Mouse (Mus musculus): ENCODE results near the gene Sertad3.

Sertad3 gene

DNA sequence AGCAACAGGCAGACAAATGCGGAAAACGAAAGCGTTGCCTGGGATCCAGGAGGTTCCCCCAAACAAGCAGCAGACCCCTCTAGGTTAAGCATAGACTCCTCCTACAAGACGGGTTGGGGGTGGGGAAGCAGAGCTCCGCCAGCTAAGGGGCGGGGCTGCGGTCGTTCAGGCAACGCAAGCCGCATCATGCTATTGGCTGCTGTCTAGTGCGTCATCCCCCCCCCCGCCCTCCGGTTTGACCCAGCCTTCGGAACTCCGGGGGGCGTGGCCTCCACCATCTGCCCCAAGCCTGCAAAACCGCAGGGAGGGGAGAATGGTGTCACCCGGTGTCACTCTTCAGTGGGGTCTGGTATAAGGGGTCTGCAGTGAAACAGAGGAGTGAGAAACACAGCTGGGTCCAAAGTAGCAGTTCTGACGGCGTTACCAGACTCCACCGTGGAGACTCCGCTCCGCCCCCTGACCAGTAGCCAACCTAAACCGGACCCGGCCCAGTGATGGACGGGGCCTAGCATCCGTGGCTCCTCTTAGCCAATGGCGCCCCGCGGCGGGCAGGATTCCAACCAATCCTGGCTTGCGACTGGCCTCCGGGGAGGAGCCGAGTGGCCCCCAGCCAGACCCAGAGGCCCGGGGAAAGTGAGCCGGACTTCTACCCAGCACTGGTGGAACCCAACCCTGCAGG is at the start of gene Sertad3:
TSS of gene Sertad3 (plus strand) at position 613 of the 679 bp plus-strand sequence.
- DNase-seq (ENCODE audit: inconsistent age in 2 of 2, low spot score in 1 of 2) = peak; percentile 100

DNA sequence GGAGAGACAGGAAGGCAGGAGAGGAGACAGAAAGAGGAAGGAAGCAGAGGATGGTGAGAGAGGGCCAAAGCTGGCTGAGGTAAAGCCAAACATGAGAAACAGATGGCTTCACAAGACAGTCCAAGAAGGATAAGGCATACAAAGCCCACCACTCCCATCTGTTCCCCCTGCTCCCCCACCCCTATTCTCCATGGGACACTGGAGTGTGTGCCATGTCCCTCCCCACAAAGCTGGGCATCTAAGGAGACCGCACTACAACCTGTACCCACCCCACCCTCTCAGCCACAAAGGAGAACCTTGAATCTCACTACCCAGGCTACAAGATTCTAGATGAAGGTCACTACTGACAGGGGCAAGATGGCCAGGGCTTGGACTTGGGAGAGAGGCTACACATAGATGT is 46.2 kb upstream of the Sertad3 start:
- DNase-seq (ENCODE audit: inconsistent age in 2 of 2, low spot score in 1 of 2) = no peak

DNA sequence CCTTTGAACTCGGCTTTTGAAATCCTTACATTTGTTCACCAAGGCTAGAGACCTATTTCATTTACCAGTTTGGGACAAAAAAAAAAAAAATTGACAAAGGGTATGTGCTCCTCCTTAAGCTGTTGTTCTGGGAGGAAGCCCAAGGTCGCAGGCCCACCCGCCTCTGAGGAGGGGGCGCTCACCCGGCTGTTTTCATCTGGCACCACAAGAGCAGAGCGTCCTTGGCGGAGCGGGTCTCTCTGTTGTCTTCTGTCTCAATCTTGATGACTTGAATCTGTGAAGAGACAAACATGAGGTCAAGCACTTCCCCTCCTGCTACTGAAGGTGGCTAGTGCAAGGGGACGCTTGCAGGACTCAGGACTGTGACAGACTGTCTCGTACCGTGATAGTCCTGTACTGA is 45.6 kb upstream of the Sertad3 start:
- no peak for DNase-seq (ENCODE audit: inconsistent age in 2 of 2, low spot score in 1 of 2)

DNA sequence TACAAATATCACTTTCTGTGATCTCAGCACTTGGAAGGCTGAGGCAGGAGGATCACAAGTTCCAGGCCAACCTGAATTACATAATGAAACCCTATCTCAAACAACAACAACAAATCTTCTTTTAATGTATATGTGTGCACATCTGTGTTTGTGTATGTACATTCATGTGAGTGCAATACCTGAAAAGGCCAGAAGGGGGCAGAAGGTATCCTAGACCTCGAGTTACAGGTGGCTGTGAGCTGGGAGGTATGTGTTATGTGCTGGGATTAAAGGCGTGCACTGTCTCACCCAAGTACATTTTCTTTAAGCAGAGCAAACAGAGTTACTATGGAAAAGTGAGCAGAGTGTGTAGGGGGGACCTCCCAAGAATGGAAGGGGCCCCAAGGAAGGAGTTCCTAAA is 44.4 kb upstream of the Sertad3 start:
- no peak for DNase-seq (ENCODE audit: inconsistent age in 2 of 2, low spot score in 1 of 2)

DNA sequence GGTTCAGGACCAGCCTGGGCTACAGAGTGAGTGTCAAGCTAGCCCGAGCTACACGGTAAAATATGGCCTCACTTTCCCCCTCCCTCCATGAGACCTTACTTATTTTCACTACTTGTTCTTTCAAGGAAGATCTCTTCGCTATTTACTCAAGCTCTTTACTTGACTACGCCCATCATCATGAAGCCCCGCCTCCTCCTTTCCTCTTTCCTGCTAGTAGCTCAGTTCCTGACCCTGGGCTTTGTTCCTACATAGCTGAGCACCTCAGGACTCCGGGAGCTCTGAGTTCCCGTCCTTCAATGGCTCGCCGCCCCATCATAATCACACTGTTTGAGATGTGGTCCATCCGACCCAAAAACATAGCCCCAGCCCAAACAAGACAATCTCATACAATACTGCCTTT is 40.2 kb upstream of the Sertad3 start:
- no peak for DNase-seq (ENCODE audit: inconsistent age in 2 of 2, low spot score in 1 of 2)

DNA sequence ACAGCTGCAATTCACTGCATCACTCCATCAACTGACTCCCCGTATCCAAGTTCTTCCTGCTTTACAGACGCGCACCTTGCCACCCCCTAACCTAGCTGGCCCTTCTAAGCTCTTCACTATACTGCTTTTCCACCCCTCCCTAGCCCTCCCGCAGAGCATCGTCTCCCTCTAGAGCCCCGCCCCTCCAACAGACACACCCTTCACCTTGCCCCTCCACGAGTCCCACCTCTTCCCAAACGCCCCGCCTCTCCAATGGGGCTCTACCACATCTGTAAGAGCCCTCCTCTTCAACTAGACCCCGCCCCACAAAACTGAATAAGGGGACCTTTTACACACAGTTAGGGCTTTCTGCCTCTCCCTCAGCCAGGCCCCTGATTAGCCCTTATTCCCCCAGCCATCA is 39.8 kb upstream of the Sertad3 start:
- DNase-seq (ENCODE audit: inconsistent age in 2 of 2, low spot score in 1 of 2) = no peak

DNA sequence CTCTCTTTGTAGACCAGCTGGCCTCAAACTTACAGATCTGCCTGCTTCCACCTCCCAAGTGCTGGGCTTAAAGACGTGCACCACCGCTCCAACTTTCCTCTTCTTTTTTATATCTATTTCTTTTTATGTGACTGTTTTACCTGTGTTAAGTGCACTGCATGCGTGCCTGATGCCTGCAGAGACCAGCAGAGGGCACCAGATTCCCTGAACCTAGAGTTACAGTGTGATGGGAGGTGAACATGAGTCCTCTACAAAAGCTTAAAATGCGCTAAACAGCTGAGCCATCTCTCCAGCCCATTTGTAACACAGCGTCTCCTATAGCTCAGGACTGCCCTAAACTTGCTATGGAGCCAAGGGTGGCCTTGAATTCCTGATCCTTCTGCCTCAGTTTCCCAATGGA is 36.0 kb upstream of the Sertad3 start:
- DNase-seq (ENCODE audit: inconsistent age in 2 of 2, low spot score in 1 of 2) = peak; percentile 27 to 67

DNA sequence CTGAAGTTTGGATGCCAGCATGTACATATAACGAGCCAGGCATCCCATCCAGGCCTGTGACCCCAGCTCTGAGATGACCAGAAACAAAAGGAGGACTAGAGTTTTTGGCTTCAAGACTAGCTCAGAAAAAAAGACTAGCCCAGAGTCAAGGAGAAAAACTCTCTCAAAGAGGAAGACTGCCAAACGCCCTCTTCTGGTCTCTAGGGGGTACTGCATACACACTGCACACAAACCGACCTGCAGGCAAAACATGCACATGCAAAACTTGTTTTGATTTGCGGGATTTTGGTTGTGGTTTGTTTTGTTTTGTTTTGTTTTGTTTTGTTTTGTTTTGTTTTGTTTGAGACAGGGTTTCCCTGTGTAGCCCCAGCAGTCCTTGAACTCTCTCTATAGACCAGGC is 33.6 kb upstream of the Sertad3 start:
- DNase-seq (ENCODE audit: inconsistent age in 2 of 2, low spot score in 1 of 2) = no peak

DNA sequence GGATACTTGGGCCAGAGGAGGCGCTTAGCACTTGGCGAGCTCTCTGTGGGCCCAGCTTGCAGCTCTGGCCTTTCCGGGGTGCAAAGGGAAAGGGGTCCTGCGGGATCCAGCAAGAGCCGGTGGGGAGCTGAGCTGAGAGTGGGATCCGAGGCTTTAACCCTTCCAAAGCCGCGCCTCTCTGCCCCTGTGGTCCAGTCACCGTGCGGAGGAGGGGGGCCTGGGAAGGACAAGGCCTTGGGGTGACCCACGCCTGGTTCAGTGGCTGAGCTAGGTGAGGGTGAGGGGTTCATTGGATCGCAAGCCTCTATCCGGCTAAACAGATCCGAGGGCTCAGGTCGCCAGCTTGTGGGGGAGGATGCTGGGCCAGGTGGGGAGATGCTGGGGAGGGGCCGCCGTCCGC is 27.5 kb upstream of the Sertad3 start:
- DNase-seq (ENCODE audit: inconsistent age in 2 of 2, low spot score in 1 of 2) = peak; percentile 41 to 43

DNA sequence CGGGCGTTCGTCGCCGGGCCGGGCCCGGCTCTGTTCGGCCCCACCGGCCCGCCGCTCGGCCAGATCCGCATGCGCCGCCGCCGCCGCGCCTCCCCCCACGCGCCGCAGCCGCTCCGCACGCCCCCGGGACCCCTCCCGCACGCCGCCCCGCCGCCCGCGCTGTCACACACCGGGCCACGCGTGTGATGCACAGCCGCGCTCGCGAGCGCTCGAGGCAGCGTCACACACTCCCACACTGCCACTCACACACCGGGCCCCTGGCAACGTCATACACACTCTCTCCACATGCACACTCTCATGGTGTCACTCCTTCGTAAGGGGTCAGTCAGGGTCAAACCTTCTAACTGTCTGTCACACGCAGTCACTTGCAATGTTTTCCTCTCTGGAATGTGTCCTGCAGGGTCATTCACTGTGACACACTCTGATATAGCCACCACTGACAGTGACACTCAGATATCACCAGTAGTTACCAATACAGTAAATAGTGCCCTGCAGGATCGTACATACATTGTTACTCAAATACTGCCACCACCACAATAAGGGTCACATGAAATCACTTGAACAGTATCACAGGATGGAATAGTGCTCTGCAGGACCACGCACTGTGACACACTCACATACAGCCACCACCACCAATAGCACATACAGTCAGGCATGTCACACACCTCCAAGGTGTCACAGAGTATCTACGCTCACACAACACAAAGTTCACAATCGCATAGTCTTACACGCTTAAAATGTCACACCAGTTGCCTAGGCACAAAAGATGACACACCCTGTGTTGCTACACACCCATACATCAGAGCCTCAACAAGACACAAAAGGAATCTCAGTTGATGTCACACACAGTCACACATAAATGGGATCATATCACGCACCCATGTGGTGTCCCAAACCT is 26.8 kb upstream of the Sertad3 start:
- peak; percentile 55 to 73 for DNase-seq (ENCODE audit: inconsistent age in 2 of 2, low spot score in 1 of 2)

DNA sequence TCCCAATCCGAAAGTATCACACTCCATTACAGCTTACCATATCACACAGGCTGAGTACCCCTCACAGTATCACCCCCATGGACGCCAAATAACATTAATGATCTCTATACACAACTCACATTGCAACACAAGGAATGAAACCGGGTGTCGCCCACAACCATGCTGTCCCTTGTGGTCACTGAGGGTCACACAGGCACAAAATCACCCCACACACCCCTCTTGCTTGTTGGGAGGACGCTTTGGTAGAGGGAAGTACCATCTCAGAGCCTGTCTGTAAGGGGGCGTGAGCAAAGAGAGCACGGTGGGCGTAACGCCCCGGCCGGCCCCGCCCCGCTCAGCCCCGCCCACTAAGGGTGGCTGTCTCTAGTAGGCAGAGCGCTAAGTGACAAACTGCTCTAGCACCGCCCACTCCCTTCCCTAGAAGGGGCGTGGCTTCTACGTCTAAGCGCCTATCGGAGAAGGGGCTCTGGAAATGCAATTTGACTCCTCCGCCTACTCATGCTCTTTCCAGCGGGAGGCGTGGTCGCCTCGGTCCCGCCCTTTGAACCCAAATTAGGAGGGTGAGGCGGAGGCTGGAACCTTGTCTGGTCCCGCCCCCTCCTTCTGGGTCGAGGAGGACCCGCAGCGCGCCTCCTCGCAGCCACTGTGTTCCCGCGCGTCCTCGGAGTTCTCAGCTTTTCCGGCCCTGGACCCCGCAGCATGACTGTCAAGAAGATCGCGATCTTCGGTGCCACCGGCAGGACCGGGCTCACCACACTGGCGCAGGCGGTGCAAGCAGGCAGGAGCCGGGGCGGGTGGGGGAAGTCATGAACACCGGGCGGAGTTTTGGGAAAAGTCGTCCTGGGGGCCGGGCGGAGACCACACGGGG is 25.9 kb upstream of the Sertad3 start, which contains the start of the genes Sptbn4 and Blvrb:
TSS of gene Sptbn4 (minus strand) at position 268 of the 868 bp plus-strand sequence.
TSS of gene Blvrb (plus strand) at position 560 of the 868 bp plus-strand sequence.
- DNase-seq (ENCODE audit: inconsistent age in 2 of 2, low spot score in 1 of 2) = peak; percentile 100

DNA sequence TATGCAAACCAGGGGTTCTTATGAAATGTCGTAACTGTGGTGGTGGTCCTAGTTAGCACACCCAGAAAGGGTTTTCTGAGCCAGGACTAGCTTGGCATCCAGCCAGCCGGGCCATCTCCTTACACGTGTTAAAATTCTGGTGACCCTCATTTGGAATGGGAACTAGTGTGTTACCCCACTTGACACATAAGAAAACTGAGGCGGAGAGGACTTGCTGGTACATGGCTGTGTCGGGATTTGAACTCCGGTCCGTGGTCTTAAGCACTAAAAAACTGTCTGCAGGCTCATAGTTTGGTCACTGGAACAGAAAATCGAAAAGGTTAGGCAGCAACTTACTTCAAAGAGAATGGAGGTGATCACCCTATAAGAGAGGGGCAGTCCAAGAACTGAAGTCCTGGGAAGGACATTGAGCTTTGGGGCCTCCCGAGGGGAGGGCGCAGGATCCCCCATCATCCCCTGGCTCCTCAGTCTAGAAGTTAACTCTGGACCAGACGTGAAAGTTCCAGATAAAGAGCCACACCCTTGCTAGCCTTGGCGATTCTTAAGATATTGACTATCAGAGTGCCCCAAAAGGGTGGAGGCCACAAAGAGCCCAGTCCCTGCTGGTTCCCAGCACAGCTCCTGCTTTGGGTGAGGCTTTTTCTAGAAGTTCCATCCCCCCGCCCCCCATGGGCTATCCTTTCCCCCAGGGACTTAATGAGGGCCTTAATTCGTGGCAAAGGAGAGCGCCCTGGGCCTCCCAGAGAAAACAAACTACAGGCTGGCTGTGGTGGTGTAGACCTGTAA is 25.0 kb upstream of the Sertad3 start:
- peak in 1 of 2 experiments; percentile 62 for DNase-seq (ENCODE audit: inconsistent age in 2 of 2, low spot score in 1 of 2)

DNA sequence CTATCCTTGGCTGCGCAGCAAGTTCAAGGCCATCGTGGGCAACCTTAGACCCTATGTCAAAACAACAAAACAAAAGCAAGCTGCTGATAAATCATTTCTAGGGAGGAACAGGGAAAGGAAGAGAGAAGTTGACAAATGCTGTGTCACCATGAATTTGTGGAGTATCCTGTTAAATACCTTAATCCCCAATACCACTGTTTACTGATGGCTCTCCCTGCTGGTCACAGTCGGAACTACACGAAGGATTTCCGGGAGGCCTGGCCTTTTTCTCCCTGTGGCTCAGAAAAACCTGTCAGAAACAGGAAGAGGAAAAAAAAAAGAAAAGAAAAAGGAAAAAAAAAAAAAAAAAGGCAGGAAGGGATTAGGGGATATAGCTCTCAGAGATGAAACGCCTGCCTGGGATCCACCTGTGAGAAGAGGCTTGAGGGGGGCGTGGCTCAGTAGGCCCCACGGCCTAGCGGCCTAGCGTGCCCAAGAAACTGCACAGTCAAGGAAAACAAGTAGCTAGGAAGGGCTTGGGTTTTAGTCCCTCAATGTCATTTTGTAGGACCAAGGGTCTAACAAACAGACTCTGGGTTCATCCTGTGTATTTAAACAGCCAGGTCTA is 24.2 kb upstream of the Sertad3 start:
- DNase-seq (ENCODE audit: inconsistent age in 2 of 2, low spot score in 1 of 2) = peak; percentile 75 to 90

DNA sequence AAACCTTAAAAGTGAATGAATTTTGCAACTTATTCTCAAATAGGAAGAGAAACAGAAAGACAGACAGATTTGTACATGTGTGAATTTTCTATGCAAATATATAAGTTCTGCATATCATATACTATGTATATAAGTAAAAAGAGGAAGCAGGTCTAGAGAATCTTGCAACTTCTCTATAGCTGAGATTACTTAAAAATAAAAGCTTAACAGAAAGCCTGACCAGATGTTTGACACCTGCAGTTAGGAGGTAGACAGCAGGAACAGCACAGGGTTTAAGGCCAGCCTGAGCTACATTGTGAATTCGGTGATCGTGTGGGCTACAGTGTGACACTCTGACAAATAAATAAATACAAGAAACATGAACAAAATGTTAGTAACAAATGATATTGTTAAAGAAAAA is 22.2 kb upstream of the Sertad3 start:
- no peak for DNase-seq (ENCODE audit: inconsistent age in 2 of 2, low spot score in 1 of 2)

DNA sequence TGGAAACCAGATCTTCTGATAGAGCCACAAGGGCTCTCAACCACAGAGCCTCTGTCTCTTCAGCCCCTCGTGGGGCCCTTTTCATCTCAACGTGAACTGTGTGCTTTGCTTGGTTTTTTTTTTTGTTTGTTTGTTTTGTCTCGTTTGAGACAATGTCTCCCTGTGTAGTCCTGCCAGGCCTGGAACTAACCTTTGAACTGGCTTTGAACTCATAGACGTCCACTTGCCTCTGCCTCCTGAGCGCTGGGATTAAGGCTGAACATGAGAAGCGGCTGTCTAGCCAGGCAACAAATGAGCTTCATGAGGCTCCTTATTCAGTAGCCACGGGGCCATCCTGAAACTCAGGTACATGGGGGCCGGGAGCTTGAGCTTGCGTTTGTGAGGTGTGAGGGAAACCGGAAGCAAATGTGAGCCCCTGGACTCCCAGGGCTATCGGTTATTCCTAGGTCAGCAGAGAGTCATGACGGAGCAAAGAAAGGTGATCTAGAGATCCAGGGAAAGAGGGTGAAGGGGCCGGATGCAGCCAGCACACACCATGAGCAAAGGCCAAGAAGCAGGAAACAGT is 21.3 kb upstream of the Sertad3 start:
- no peak for DNase-seq (ENCODE audit: inconsistent age in 2 of 2, low spot score in 1 of 2)

DNA sequence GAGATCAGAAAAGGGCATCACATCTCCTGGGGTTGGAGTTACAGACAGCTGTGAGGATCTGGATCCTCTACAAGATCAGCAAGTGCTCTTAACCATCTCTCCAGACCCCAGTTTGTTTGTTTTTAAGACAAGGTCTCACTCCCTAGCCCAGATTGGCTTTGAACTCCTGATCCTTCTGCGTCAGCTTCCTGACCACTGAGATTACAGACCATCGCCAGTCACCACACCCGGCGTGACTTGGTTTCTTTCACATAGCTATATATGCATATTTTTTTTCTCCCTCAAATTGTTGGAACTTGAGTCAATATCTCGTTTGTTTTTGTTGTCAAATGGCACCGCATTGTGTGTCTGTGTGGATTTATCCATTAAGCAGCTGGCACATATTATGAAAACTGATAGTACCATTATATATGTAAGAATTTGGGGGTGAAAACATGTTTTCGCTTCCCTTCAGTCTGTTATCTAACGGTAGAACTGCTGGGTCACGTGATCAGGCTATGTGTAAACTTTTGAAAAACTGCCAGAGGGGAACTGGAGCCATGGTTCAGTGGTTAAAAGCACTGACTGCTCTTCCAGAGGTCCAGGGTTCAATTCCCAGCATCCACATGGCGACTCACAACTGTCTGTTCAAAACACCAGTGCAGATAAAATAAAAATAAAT is 19.0 kb upstream of the Sertad3 start:
- no peak for DNase-seq (ENCODE audit: inconsistent age in 2 of 2, low spot score in 1 of 2)

DNA sequence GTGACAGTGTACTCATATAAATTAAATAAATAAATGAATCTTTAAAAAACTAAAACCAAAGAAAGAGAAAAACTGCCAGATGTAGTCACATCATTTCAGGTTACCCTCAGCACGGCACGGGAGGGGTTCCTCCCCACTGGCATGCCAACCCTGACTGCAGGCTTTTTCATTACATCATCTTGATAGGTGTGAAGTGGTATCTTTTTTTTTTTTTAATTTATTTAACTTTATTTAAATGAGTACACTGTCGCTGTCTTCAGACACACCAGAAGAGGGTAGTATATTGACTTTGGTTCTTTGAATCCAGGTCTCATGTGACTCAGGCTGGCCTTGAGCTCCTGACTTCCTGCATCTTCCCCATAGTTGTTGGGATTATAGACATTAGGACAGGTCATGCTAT is 18.3 kb upstream of the Sertad3 start:
- no peak for DNase-seq (ENCODE audit: inconsistent age in 2 of 2, low spot score in 1 of 2)

DNA sequence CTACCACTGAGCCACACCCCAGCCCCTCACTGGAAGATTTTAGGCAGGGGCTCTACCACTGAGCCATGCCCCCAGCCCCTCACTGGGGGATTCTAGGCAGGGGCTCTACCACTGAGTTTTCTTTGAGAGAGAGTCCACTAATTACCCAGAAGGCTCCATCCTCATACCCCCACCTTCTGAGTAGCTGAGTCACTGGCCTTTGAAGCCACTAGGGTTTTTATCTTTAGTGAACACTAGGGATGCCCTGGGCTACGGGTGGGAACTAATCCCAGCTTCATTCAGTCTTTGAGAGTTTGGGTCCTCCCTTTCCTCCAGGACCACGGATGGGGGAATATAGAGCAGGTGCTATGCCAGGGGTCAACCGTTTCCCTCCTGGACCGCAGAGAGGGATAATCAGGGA is 15.0 kb upstream of the Sertad3 start:
- DNase-seq (ENCODE audit: inconsistent age in 2 of 2, low spot score in 1 of 2) = no peak

DNA sequence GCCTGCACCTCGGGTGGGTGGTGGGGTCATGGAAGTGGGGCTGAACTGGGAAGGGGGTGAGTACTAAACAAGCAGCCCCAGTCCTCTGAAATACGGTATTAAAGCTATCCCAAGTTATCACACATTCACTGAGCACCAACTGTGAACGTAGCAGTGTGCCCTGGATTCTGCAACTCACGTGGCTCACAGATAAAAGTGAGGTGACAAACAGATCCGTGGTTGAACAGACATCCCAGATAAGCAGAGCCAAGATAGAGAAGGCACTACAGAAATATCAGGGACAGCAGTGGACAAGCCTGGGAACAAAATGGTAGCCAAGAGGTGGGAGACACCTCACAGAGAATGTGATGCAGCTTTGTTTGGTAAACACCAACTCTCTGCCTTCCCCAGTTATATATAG is 13.9 kb upstream of the Sertad3 start:
- no peak for DNase-seq (ENCODE audit: inconsistent age in 2 of 2, low spot score in 1 of 2)
